Mouse (Mus musculus): Measurements from ENCODE around the gene Erg. TPM values are rescaled to one million over a fixed set of nuclear protein-coding genes. Genes with fewer than 3 reads are reported as not detected.

Gene Erg
- total RNA-seq, 2 experiments from 2014 or later, result 7.0 to 7.1 TPM

DNA sequence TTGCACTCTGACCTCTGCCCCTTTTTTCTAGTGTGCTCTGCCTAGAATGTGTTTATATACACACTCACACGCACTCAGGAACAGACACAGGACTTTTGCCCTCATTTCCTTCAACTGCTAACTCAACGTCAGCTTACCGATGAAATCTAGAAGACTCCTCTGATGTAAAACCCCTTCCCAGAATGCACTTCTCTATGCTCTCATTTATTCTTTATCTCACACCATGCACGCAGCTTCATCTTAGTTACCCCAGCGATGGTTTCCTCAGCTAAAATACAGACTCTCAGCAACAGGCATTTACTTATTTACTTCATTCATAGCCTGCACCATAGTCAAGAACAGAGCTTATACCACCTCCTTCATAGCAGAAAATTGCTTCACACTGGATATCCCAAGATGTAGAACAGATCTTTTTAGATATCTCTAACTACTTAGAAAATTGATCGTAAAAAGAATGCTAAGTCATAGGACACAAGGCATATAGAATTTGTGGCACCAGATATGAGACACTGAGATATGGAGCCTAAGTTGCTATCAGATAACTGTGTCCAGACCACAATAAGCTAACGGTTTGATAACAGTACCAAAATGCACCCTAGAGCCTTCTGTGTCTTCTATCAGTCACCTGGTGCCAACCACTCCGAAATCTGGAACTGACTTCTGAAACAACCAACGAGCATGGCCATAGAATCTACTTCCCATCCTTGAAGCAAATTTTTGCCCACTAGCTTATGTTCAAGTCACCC, 98.6 kb downstream of the Erg start:
- DNase-seq (ENCODE audit: low spot score in 2 of 2), result no peak

DNA sequence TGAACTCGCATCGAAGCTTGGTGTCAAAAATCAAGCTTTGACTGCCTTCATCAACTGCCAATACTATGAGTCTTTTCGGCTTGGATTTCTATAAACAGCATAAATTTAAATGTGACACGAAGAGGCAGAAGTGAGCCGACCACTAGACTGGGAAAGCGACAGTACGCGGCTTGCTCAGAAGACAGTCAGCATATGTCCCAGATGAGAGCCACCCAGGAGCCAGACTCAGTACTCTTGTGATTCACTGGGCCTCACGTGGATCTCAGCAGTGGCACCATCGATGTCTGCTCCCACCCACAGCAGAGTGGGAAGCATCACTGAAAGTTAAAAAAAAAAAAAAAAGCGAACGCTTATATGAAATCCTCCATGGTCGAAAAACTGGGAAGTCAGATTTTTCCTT, 105.2 kb downstream of the Erg start:
- peak in 1 of 2 experiments; percentile 8 for DNase-seq (ENCODE audit: low spot score in 2 of 2)

DNA sequence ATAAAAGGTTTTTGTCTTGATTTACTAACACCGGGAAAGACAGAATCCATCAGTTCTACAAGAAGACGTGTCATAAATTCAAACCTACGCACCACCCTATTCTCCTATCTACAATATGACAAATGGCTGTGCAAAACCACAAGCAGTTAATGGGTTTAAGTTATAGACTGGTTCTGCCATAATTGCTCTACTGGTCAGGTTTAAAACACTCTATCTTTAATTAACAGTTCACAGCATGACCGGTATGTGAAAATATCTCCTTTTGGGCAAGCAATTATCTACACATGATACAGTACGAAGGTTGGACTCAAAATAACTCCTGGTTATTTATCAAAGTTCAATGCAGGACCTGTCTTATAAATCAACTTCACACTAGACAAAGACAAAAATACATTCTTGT, 107.8 kb downstream of the Erg start:
- DNase-seq (ENCODE audit: low spot score in 2 of 2), result no peak

DNA sequence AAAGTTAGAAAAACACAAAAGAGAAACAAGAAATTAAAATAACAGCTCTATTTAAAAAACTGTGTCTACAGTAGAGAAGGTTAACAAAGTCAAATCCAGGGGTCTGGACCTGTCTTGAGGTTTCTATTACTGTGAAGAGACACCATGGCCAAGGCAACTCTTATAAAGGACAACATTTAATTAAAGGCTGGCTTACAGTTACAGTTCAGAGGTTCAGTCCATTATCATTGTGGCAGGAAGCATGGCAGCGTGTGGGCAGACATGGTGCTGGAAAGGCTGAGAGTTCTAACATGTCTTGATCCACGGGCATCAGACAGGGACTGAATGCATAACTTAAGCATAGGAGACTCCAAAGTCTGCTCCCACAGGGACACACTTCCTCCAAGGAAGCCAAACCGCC, 111.4 kb downstream of the Erg start:
- DNase-seq (ENCODE audit: low spot score in 2 of 2), result no peak

DNA sequence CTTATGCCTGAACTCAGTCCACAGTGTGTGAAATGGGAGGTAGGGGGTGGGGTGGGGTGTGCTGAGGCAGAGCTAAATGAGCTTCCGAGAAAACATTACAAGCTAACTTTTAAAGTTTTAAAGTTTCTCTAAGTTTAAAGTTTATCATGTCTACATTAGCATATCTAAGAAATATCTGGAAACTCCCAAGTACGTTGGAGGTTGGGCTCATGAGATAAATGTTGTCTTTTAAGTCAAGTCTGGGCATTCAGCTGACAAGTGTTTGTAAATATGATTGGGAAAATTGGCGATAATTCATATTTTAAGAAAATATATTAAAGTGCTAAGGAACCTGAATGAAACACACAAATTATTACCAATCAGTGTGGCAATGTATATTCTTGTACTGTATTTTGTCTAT, 112.4 kb downstream of the Erg start:
- DNase-seq (ENCODE audit: low spot score in 2 of 2), result no peak

DNA sequence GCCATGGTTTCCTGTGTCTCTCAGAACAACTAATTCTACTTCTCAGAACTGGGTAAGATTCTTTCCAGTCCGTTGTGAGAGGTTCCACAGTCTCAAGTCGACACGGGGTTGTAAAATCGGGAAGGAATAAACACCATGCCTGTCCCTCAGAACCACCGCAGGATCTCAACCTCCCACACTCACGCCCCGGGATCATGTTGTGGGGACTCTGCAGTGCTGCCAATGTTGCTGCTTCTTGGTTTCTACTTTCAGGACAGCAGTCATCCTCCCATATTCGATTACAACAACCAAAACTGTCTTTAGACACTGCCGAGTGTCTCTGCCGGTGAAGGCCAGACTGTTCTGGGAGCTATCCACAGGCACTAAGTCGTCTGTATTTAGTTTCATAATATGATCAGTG, 113.6 kb downstream of the Erg start:
- no peak for DNase-seq (ENCODE audit: low spot score in 2 of 2)

DNA sequence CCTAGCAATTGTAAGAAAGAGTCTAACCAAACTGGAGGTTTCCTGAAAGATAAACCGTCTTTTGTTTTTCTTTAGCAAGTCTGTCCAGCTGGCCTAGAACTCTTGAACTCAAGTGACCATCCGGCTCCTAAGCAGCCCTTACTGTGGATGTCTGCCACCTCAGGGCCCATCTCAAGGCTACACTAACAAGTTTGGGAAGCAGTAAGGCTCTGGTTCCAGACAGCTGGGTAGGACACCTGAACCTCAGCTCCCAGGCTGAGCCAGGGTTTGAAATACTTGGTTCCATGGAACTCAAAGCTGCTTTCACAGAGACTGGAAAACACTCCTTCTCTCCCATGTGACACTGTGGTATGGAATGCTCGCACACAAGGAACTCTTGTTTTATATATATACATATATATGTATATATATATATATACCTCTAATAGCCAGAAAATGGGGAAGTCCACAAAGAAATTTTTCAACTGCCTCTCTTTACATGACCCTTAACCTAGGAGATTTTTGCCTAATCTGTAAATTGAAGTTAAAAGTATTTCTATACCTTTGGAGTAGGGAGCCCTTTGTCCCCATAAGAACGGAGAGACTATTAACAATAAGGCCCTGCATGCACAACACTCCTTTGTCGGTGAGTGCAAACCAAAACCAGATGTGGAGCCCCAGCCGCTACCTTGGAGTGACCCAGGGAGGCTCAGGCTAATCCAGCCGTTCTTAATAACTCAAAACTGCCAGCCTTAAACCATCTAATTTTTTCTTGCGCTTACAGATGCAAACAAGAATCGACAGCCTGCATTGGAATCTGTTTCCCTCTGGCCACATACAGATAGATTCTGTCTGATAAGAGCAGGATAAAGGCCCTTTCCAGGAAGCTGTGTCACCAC, 116.9 kb downstream of the Erg start:
- DNase-seq (ENCODE audit: low spot score in 2 of 2), result no peak

DNA sequence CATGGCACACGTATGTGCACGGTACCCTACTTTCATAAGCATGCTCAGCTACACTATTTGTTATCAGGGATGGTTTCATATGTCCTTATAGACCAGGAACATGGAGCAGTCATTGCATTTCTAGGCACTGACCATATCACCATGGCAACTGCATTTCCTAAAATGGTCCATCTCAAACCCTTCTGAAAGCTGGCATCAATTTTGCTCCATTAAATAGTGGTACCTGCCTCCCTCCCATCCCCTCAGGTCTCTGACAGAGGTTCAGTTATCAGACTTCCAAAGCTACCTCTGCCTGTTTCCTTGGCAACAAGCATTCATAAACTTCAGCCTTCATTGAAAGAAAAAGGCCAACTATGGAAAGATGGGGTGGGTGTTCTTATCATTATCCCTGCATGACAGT, 118.5 kb downstream of the Erg start:
- DNase-seq (ENCODE audit: low spot score in 2 of 2), result no peak

DNA sequence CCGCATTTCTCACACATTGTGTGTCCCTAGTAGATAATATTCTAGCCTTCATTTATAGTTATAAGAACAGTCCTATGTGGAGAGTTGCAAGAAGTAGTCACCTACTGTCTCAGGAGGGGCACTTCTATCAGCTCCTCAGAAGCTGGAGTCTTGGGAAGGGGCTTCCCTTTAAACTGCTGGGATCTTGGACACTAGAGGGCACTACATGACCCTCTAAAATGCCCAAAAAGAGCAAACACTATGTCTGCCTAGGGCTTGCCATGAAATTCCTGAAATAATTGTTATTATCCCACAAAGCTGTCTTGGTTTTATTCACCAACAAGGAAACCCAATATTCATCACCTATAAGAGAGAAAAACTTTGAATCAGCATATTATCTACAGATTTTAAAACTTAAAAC, 119.8 kb downstream of the Erg start:
- DNase-seq (ENCODE audit: low spot score in 2 of 2), result peak; percentile 9 to 35

DNA sequence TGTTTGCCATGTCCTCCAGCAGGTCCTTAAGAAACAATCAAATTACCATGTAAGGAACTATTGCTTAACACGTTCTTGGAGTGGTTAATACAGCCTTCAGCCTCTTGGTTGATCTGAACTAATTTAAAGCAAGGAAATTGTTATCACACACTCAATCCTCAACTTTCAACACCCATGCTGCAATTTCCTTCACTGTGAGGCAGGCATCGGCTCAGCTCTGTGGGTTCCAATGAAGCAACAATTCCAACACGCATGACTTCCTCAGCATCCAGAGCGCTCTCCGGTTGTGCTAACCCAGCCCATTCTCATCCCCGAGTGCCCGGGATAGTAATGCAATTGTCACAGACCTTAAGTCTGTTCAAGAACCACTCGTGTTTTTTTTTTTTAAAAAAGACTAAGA, 121.8 kb downstream of the Erg start:
- no peak for DNase-seq (ENCODE audit: low spot score in 2 of 2)

DNA sequence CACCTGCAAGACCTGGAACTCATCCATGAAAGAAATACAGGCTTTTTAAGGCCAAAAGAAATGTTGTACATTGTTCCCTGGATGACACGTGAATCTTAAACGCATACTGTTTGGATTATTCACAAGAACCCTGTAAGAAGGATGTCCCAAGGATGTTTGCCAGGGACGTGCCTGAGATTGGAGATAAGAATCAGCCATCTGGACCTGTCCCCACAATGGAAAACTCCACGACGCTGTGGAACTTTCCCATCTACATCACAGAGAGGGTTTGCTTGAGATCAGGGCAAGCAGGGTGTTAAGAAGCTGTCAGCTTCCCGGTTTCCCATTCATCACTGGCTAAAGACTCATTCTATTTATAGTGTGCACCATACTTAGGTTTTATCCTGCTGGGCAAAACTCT, 122.6 kb downstream of the Erg start:
- no peak for DNase-seq (ENCODE audit: low spot score in 2 of 2)

DNA sequence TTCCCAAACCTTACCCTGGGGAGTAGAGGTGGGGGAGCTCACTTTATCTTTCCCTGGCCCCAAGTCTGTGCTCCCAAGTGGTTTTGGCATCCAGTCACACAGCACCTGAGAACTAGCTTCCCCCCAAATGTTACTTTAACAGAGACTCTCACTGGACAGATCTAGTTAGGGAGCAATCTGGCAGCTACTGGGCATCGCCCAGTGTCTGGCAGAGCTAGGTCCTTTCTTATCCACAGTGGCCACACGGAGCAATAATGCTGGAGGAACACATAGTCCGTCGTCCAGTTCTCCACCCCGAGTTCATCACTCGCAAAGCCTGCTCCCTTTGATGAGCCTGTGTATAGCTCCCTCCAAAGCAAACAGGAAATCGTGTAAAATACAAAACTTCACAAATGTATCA, 124.5 kb downstream of the Erg start:
- DNase-seq (ENCODE audit: low spot score in 2 of 2), result no peak

DNA sequence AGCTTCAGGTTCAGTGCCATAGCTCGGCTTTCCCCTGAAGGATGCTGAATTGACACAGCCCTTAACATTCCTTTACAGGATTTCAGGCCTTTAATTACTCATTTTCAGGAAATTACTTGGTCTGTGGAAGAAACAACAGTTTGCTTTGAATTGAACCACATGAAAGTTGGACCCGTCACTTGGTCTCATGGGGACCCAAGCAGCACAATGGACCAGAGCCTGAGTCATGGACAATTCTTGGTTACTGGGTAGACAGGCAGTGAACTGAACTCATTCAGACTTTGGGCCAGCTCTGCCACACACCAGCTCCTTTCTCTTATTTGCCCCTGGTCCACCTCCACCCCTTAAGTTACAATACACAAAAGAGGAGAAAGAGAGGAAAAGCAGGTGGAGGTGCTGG, 126.1 kb downstream of the Erg start:
- no peak for DNase-seq (ENCODE audit: low spot score in 2 of 2)

DNA sequence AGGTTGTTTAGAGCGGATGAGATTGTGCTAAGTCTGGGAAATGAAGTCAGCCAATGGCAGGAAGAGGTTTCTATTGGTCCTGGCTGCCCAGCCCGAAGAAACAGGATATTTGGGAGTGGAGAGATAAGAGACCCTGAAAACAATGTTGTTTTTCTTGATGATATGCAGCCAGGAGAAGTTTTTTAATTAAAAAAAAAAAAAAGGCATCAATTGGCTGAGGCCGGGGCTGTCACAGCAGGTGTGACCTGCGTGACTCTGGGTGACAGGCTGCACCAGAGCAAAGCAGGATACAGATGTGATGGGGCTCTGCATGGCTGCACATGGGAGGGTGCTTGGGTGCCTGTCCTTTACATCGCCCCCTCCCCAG, 127.1 kb downstream of the Erg start:
- DNase-seq (ENCODE audit: low spot score in 2 of 2), result no peak

DNA sequence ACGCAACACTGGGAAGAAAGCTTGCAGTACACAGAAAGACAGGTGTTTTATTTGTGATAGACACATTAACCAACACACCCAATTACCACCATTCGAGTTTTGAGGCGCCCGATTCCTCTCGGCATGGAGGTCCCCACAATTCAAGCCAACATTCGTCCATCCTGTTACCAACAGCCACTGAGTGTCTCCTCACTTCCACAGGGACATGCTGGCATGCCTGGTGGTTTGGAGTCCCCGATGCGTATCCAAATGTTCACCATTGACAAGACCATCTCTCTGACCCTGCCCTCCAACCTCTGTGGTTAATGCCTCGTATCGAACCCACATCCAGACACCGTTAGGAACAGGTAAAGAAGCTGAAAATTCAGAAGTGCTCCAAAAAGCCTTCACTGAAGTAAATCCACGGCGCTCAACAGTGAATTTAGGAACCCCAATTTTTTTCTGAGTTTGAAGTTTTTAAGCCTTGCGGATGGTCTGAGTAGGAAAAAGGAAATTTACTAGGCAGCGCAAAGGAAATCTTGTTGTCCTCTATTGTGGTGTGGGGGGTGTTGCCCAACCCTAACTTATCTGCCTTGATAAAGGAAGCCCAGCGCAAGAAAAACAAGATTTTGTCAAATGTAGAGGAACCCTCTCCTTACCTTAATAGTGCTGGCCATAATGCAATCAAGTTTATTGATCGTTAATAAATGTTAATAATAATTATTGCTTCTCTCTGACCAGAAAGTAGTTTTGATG, 127.6 kb downstream of the Erg start:
- no peak for DNase-seq (ENCODE audit: low spot score in 2 of 2)

DNA sequence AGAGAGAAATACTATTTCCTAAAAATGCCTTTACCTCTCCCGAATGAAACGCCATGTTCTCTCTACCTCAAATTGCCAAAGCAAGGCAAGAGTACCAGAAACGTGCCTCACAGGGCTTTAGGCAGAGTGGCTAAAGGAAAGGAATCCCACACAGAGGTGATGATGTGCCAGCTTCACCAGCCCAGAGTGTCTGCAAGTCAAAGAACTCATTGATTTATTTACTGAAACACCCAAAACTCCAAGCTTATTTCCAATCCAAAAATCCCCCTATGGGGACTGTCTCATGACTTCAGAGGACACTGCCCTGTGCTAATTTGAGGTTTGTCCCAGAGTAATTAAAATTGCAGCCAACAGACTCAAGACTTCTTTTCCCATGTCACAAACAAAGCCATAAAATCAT, 129.4 kb downstream of the Erg start:
- no peak for DNase-seq (ENCODE audit: low spot score in 2 of 2)

DNA sequence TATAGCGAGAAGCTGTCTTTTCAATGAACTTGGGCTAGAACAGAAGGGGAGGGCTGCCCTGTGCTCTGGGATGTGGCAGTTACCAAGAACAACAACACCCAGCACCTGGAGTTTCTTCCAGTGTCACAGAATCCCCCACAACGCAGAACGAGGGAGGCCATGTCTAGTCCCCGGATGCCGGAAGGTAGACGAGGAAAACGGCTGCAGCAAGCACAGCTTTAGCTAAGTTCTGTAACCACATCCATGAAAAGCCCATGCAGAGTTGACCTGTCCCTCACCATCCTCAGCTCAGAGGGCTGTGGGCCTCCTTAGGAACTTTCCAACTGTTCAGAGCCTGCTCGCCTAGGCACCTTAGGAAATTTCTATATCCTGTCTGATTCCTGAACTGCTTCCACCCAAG, 130.5 kb downstream of the Erg start:
- no peak for DNase-seq (ENCODE audit: low spot score in 2 of 2)

DNA sequence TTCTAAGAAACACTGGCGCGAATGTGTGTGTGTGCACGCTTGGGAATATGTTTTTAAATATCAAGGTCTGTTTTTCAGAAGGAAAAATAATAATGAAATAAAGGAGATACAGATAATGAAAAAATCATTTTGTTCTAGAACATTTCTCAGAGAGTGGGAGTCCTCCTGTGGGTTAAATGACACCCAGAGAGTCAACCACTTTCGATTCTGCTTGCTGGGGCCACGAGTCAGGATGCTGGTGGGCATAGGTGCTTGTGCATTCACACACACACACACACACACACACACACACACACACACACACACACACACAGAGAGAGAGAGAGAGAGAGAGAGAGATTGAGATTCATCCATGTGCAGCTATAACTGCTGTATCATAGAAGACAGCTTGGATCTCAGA, 130.9 kb downstream of the Erg start:
- no peak for DNase-seq (ENCODE audit: low spot score in 2 of 2)

DNA sequence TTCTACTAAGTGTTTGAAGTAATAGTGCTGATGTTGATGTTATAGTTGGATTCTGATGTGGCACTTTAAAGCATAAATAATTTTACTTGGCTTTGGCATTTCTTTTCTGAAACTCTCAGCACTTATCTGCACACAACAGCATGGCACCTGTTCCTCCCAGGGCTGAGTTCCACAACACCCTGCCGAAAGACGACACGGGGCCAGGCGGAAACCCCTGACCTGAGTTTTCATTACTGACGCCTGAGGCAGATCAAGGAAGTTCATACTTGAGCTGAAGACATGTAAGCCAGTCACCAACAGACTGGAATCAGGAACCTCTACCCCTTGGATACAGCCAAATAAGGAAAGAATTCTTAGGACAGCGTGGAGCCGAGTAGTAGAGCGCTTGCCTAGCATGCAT, 134.0 kb downstream of the Erg start:
- DNase-seq (ENCODE audit: low spot score in 2 of 2), result no peak

DNA sequence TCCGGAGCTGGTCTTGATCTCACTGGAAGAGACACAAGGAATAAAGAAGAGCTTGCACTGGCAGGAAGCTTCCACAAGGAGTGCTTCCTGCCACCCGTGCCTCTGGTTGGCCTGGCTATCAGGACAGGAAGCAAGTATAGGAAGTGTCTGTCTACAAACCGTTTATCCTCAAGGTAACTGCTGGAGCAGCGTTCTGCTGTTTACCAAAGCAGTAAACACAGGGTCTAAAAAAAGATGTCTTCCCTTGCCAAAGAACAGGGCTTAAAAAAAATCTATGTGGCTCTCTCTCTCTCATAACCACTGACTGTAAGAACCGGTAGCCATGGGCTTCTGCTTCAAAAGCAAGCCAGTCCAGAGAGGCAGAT, 137.1 kb downstream of the Erg start:
- DNase-seq (ENCODE audit: low spot score in 2 of 2), result no peak

DNA sequence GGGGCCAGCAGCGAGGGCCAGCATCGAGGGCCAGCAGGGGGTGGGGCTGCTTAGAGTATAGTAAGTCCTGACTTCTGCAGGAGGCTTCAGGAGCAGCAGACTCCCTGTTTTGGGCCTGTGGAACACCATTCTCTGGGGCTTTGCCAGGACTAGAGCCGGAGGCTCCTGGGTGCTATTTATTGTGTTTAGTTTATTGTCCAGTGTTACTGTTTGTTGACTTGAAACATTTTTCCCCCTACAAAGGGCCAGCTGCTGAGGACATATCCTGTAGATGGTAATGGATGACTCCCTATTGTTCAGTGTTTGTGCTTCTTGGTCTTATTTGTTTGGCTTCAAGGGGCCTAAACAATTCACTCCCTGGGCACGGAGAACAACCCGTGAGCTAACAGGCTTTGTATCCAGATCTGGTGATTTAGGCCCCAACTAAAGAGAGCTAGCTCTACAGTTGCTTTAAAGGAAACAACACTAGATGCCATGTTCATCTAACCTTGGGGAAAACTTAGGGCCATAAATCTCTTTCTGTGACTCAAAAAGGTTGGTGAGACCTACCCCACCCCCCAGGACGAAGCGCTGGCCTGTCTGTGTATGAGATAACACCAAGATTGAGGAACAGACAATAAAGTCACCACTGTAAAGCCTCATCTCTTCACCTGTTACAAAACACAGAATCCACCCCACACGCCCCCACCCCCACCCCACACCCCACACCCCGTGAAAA, 137.6 kb downstream of the Erg start:
- no peak for DNase-seq (ENCODE audit: low spot score in 2 of 2)

DNA sequence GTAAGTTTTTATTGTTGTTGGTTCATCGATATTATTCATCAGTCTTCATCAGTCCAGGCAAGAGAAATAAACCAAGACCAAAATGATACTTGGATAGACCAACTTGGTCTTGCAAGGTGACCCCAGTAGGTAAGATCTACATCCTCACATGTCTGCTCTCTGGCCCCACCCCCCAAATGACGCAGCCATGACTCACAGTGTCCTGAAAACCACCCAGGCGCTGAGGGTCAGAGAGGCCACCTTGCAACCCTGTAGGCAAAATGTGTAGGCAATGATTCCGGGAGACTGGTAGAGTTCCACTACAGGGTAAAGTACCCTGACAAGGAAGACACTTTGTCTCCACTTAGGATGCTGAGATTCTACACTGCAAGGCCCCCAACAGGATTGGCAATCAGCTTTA, 138.5 kb downstream of the Erg start:
- DNase-seq (ENCODE audit: low spot score in 2 of 2), result no peak

All from layer of hippocampus, postnatal 14 days (tissue).